Mouse (Mus musculus): ENCODE measurements around the gene Pla2g4b.

Pla2g4b gene

DNA sequence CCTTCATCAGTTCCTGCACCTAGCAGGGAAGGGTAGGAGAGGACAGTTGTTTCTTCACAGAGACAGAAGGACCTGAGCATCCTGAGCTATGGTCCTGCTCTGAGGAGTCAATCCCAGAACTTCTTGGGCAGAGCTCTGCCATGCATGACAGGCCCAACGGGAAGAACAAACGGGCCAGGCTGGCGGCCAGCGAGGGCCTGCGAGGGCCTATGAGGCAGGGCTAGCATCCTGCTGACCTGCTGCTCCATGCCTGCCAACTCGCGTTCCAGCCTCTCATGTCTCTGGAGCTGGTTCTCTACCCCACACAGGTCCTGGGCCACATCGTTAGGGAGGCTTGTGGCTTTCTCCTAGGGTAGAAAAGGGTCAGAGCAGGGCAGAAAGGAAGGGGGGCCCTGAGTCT, 29.0 kb downstream of the Pla2g4b start:
- no peak for DNase-seq (ENCODE audit: low spot score in 2 of 2)

DNA sequence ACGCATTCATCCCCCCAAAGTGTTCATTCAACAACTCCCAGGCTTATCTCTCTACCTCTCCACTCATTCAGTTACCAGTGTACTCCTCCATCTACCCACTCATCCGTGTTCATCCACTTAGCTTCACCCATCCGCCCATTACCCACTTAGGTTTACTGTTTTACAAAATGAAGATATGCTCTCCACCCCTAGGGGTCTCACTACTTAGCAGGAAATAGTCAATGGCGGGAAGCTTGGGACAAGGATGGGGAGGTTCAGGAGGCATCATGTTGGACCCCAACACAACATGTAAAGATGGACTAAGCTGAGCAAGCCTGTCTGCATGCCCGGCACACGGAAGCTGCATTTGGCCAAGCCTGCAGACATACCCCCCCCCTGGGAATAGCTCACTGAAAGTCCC, 31.4 kb downstream of the Pla2g4b start:
- no peak for DNase-seq (ENCODE audit: low spot score in 2 of 2)

DNA sequence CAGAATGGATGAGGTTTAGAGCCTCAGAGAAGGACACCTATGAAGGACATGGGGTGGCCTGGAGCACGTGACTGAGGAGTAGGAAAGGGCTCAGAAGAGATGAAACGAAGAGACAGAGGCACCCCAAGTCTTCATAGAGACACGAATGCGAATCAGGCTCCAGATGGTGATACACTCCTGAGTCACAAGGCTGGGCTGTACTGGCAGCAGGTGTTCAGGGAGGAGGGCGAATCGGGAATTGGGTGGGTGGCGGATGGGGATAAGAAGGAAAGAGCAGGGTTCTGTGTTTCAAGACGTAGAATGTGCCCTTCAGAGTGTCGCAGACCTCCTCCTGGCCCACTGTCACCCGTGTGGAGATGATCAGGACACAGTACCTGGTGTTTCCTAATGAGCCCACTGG, 32.0 kb downstream of the Pla2g4b start:
- no peak for DNase-seq (ENCODE audit: low spot score in 2 of 2)

DNA sequence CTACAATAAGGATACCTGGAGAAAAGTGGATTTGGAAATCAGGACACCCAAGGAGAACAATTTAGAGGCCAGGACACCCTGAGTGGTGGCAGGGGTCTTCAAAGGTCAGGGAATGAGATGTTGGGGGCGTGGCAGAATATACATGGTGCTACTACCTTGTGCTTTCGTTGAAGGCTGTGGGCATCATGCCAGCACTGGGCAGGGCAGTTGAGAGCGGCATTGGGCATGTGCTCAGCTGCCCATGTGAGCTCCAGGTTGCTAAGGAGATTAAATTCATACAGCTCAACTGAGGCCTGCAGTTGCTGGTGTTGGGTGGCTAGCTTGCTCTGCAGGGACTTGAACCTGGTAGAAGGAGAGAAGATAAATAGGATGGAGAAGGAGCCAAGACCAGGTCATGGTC, 33.0 kb downstream of the Pla2g4b start:
- DNase-seq (ENCODE audit: low spot score in 2 of 2): no peak

DNA sequence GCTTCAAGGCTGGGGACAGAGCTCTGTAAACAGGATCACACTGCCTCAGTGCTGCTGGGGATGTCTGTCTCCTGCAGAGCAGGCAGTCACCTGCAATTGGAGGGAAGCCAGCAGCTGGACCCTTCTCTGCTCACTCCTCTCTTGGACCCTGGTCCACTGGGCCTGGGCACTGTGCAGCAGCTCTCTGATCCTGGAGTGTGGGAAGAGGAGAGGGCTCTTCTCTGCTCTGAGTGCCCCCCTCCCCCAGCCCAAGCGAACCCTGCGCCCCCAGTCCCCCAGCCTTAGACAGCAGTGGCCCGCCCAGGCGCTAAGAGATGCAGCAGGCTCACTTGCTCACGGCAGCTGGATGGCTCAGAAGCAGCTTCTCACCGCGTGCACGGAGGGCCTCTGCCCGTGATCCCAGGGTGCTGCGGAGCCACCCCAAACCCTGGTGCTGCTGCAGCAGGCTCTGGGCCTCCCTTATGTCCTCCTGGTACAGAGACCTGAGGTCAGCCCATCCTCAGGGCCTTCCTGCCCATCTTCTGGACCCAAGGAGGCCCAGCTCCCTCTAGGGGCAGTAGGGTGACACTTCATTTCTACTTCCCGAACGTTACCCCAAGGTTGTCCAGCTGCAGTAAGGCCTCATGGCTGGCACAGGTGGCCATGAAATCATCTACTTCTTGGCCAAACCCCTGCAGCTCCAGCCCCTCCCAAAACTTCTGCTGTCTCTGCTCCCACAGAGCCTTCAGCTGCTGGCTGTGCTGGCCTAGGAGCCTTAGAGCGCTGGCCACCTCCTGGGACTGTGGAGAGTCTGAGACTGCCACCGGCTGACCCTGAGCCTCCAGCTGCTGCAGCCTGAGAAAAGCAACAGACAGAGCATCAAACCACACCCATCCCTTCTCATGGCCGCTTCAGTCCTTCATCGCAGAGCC, 35.6 kb downstream of the Pla2g4b start:
- DNase-seq (ENCODE audit: low spot score in 2 of 2): no peak

DNA sequence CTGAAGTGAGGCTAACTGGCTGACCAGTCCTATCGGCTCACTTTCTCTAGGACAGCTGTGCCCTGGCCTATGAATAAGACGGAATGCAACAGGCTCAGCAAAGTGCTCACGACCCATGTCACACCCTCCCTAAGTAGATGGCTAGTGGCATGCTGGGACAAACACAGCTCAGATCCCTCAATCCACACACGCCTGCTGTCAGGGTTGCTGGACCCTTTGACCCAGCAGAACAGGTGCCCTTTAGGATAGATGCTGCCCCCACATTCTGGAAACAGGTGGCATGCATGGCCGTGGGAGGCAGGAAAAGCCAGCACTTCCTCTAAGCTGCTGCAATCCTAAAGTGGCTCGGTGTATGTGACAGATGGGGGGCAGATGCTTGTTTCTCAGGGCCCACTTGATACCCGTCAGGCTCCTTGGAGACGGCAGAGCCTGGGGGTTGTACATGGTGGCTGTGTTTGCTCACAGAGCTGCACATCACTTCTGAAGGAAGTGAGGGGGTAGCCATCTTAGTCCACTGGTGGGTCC, 36.3 kb downstream of the Pla2g4b start:
- DNase-seq (ENCODE audit: low spot score in 2 of 2): no peak

DNA sequence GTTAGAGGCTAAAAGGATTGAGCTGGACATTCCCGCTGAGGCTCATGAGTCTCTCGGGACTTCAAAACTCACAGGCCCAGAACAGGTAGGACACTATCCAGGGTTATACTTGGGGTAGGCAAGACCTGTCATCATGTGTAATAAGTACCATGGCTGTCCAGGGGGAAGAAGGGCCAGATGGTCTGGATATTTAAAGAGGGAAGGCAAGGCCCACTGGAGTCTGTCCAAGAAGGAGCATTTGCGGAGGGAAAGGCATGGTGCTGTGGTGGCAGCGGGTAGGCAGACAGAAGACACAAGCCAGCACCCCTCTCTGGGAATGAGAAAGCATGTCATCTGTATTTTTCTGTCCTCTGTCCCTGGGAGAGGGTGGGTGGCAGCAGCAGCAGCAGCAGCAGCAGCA, 40.9 kb downstream of the Pla2g4b start:
- DNase-seq (ENCODE audit: low spot score in 2 of 2): no peak

DNA sequence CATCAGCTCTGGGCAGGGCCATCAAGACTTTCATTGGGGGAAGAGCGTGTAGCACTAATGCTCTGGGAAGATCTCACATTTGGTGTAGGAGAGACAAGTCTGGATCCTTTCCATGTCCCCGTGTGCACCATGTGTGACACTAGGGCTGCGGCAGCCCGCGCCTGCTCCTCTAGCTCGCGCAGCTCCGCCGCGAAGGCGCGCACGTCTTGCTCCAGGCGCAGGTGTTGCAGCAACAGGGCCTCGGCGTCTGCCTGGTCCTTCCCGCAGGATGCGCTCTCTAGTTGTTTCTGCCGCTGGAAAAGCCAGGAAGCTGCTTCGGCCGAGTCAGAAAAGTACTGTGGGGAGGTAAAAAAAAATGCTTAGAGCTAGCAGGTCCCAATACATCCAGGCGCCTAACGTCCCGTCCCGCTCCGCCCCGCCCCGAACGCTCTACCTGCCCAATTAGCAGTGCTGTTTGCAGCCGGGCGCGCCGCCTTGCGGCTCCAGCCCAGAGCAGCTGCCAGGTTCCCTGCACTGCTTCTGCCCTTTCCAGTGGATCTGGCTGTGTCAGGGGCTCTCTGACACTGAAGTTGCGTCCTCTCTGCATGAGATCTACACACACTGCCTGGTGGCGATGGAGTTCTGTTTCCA, 43.0 kb downstream of the Pla2g4b start:
- no peak for DNase-seq (ENCODE audit: low spot score in 2 of 2)

DNA sequence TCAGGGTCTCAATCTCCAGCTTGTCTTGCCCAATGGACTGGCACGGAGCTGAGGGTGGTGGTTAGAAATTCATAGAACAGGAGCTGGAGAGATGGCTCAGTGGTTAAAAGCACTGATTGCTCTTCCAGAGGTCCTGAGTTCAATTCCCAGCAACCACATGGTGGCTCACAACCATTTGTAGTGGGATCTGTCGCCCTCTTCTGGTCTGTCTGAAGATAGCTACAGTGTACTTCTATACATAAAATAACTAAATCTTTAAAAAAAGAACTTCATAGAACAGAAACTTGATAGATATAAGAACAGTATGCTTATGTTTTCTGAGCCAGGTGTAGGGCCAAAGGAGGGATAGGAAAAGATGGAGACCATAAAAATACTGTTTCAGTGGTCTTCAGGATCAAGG, 49.2 kb downstream of the Pla2g4b start:
- DNase-seq (ENCODE audit: low spot score in 2 of 2): no peak

DNA sequence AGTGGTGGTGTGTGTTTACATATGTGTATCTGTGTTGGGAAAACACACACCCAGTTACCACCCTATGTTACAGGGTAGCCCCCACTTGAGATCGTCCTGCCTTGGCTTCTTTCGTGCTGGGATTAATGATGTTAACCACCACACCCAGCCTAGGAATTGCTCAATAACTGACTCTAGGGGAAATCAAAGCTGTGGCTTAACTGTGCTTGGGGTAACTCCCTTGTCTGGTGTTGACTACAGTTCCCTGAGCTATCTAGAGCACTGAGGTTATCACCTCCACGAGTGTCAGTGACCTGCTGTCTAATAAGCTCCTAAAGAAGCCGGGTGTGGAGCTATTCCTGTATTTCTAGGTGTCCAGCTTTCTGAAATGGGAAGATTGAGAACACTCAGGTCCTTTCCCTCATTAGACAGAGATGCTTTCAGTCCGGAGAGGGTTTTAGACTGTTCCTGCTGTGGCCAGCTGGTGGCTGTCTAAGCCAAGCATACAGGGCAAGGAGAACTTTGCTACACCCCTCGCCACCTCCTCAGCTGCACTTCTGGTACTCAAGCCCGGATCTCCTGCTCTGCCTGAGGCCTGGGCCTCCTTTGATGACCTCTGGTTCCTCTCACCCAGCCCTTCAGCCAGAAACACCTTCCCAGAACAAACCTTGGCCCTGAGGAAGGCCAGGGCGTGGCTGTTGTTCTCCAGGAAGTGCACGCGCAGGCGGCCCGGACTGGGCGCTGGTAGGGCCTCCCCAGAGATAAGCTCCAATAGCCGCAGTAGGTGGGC, 51.6 kb downstream of the Pla2g4b start:
- DNase-seq (ENCODE audit: low spot score in 2 of 2): peak; percentile 36 to 44

DNA sequence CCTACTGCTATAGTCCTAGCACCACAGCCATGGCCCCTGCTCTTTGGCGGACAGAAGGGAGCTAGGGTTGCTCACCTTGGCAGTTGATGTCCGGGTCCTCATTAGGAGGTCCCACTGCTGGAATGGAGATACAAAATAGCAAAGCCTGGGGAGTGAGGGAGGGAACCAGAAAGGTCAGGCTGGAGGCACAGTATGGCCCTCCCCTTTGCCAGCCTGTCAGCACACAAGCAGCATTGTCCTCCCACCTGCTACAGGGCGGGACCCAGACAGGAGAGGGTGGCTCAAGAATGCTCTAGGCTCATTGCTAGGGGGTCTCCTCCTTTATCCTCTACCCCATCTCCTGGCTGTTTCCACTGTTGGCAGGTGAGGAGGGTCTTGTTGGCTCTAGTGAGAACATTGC, 52.8 kb downstream of the Pla2g4b start:
- no peak for DNase-seq (ENCODE audit: low spot score in 2 of 2)

DNA sequence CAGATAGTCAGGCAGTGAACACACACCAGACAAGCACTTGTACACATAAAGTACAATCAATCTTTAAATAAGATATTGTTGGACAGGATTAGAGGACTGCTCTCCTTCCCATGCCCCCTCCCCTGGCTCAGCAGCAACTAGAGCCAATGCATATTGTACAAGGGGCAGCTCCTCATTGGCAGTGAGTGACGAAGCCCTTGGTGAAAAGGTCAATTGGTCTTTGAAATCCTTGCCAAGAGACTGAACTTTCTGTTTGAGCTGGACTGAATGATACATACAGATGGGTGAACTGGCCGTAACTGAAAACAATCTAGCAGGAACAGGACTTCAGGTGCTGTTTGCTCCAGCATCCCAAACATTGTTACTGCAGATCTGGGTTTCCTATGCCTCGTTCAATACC, 54.2 kb downstream of the Pla2g4b start:
- no peak for DNase-seq (ENCODE audit: low spot score in 2 of 2)

DNA sequence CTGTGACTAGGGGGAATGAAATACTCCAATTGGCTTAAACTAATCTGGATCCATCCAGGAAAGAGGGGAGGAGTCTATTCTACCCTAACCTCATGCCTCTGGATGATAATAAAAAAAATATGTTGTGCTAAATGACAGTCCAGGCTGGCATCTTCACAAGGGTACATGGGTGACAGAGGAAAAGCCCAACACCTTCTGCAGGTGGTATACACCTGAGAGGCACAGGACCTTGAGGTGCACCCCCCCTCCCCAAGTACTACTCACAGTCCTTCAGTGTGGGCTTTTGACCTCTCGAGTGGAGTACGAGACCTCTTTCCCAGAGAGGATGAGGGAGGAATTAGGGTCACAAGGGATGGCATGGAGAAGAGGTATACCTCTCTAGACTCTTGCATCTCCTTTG, 54.7 kb downstream of the Pla2g4b start:
- DNase-seq (ENCODE audit: low spot score in 2 of 2): no peak

DNA sequence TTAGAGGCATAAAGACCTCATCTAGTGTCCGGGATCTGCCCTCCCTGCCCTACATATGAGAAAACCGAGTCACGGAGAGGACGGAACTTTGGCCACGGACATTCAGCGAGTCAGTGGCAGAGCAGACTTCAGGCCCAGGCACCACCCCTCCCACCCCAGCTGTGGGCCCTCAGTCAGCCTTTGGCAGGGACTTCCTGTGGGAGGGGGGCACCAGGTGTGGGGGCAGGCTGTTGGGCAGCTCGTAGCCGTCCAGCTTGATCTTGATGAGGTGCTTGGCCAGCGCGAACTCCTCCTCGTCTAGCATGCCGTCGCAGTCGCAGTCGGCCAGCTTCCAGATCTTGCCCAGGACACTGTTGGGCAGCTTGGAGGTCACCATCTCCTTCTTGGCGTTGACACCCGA, 57.8 kb downstream of the Pla2g4b start:
- DNase-seq (ENCODE audit: low spot score in 2 of 2): no peak
